Mouse (Mus musculus) E14TG2a.4 (cell line): ENCODE results near the gene Vgf.

Source experiments
- CTCF ChIP-seq: conservative IDR thresholded peaks from 2 replicates; pipeline ENCODE4 v1.5.1; 2014; ENCODE audit warnings: low read length
- NANOG ChIP-seq: IDR thresholded peaks from 2 replicates; pipeline ENCODE4 v1.6.1; 2014; ENCODE audit warnings: borderline replicate concordance, low read length, mixed read lengths
- POU5F1 ChIP-seq: IDR thresholded peaks from 2 replicates; pipeline ENCODE4 v1.6.1; 2014; ENCODE audit warnings: low read length, borderline replicate concordance

GRCm38 (mm10) chr5:136984828-136985227 is 41.4 kb upstream of the Vgf start:
- no peak for TF ChIP-seq CTCF
- TF ChIP-seq POU5F1: no peak
- TF ChIP-seq NANOG: no peak
